Mouse (Mus musculus): ENCODE measurements around the gene Rap1a. TPM values are rescaled to one million over a fixed set of nuclear protein-coding genes. Genes with fewer than 3 reads are reported as not detected.

Gene Rap1a
- polyA plus RNA-seq, 1 experiment from 2014 or later: 84.7 TPM

DNA sequence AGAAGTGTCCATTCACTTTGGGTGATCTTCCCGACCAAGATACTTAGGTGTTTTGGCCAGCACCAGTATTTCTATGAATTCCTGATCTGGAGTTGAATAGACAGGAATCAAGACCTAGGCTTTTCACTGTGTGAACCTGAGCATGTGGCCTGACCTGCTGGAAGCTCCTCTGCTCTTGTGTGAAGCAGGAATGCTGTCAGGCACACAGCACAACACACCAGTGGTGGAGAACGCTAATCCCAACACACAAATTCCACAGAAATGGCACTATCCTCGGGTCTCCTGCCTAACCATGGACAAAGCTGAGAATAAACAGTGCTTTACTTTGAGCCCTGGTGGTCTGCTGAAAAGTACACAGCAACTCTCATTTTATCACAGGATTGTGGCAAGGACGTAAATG lies 80.6 kb downstream of the Rap1a start:
- WGBS: 81% methylated on average over 4 of the region's 4 CpGs
- no peak for ATAC-seq
- Histone ChIP-seq H3K9ac (no peak overlapping the region), H3K9me3 (replicated peaks) (no peaks in the 10 kb centered on the region), H3K4me1 (peaks cover 13% of the 10 kb centered on the region), H3K27ac (no peak overlapping the region), H3K4me3 (no peak overlapping the region), H3K4me2 (no peak overlapping the region), H3K27me3 (no peaks in the 10 kb centered on the region), H3K36me3 (ENCODE audit: poor library complexity, severe bottlenecking) (0 out of 2 replicates have a peak, but pooled peaks cover 6% of the 10 kb centered on the region)

DNA sequence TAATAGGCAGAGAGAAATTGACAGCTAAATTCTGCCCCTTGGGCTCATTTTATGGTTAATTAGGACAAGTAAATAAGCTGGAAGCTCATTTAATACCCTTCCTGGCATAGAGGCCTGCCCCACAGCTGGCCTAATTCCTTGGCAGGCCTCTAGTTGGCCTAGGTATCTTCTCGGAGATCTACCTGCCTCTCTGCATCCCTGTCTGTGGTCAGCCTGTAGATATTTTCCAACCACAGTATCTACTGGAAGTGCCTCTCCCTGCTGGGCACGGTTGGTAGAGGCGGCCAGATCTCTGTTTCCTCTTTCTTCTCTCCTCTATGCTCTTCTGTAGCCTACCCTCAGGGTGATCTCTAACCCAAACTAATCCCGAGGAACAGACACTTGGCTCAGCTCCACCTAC lies 81.2 kb downstream of the Rap1a start:
- no peaks in the 10 kb centered on the region for H3K27me3 ChIP-seq
- WGBS: 73% methylated on average over 4 of the region's 4 CpGs
- H3K9me3 ChIP-seq (replicated peaks): no peaks in the 10 kb centered on the region
- no peak for ATAC-seq
- no peak overlapping the region for H3K4me2 ChIP-seq
- H3K4me3 ChIP-seq: no peak overlapping the region
- H3K9ac ChIP-seq: no peak overlapping the region
- no peak overlapping the region for H3K27ac ChIP-seq
- peaks cover 13% of the 10 kb centered on the region for H3K4me1 ChIP-seq
- 0 out of 2 replicates have a peak, but pooled peaks cover 6% of the 10 kb centered on the region for H3K36me3 ChIP-seq (ENCODE audit: poor library complexity, severe bottlenecking)

DNA sequence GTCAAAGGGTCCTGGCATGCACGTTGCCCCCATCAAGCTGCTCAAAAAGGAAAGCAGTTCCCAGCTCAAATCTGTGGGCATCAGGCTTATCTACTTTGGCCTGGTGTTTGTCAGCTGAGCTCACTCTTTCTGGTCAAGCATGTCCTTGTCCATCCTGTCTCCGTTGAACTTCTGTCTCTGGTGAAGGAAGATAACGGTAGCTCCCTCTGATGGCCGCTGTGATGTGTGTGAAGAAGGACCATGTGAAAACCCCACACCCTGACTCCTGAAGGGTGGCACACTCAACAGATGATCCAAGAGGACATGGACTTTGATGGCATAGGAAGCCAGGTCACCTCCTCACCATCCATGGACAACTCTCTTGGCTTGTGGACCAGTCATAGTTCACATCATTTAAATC lies 82.4 kb downstream of the Rap1a start:
- Histone ChIP-seq H3K4me1 (peaks cover 21% of the 10 kb centered on the region), H3K4me2 (no peak overlapping the region), H3K27me3 (no peaks in the 10 kb centered on the region), H3K27ac (no peak overlapping the region), H3K4me3 (no peak overlapping the region), H3K9ac (no peak overlapping the region), H3K9me3 (replicated peaks) (no peaks in the 10 kb centered on the region), H3K36me3 (ENCODE audit: poor library complexity, severe bottlenecking) (0 out of 2 replicates have a peak, but pooled peaks cover 6% of the 10 kb centered on the region)
- WGBS: 70% methylated on average over 4 of the region's 4 CpGs
- ATAC-seq: no peak

DNA sequence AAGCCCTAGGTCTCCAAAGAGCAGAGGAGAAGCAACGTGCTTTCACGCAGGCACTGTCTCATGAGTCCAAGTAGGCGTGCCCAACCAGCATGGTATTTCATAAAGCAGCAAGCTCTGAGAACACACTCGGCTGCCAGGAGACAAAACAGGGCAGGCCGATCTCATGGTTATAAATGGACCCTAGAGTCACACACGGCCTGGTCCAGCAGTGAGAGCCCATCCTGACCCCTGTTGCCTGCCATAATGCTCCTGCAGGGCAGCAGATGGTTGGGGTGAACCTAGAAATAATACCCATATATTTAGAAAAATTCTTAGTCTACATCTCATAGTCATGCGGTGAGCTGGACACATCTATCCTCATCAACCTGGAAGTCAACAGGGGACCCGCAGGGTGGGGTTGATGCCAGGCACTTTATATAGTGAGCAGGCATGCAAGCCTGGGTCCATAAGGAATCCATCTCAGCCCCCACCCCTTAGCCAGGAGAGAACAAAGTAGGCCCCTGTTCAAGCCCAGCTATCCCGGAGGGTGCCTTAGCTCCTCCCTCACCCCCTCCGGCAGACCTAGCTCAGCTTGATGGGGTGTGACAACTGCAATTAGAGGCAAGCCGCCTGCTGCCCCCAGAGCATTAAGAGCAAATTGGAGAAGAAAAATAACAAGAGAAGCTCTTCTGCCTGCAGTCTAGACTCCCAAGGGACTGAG lies 83.1 kb downstream of the Rap1a start:
- 57% methylated on average over 11 of the region's 11 CpGs for WGBS
- Histone ChIP-seq H3K4me2 (no peak overlapping the region), H3K4me1 (peaks cover 23% of the 10 kb centered on the region), H3K4me3 (no peak overlapping the region), H3K9me3 (replicated peaks) (no peaks in the 10 kb centered on the region), H3K27ac (no peak overlapping the region), H3K36me3 (ENCODE audit: poor library complexity, severe bottlenecking) (0 out of 2 replicates have a peak, but pooled peaks cover 6% of the 10 kb centered on the region), H3K9ac (no peak overlapping the region), H3K27me3 (no peaks in the 10 kb centered on the region)
- ATAC-seq: peak; percentile 67

DNA sequence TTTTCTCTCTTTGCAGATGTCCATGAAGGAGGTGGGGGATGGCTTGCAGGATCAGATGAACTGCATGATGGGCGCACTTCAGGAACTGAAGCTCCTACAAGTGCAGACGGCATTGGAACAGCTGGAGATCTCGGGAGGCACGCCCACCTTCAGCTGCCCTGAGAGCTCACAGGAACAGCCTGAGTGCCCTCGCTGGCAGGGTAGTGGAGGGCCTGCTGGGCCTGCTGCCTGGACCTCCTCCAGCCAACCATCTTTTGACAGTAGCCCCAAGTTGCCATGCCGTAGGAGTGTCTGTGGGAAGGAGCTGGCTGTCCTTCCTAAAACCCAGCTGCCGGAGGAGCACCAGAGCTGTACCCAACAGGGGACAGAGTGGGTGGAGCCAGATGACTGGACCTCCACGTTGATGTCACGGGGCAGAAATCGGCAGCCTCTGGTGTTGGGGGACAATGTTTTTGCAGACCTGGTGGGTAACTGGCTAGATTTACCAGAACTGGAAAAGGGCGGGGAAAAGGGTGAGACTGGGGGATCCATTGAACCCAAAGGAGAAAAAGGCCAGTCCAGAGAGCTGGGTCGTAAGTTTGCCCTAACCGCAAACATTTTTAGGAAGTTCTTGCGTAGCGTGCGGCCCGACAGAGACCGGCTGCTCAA lies 84.7 kb downstream of the Rap1a start:
- peaks cover 27% of the 10 kb centered on the region for H3K4me1 ChIP-seq
- H3K9ac ChIP-seq: no peak overlapping the region
- H3K36me3 ChIP-seq (ENCODE audit: poor library complexity, severe bottlenecking): 0 out of 2 replicates have a peak, but pooled peaks cover 6% of the 10 kb centered on the region
- no peaks in the 10 kb centered on the region for H3K9me3 ChIP-seq (replicated peaks)
- no peak for ATAC-seq
- no peak overlapping the region for H3K4me3 ChIP-seq
- H3K4me2 ChIP-seq: no peak overlapping the region
- WGBS: 61% methylated on average over 18 of the region's 18 CpGs
- H3K27ac ChIP-seq: no peak overlapping the region
- H3K27me3 ChIP-seq: no peaks in the 10 kb centered on the region

DNA sequence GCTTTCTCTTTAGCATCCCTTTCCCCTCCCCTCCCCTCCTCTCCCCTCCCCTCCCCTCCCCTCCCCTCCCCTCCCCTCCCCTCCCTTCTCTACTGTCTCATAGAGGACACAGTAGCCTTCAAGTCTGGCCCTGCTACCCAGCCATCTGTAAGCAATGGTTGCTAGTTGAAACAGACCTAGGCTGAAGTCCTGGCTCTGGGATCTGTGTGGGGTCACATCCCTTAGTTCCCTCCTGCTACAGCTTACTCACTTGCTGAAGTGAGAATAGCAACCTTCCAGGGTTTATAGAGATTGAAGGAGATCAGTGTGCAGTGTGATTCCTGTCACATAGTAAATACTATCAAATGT lies 86.3 kb downstream of the Rap1a start:
- H3K4me2 ChIP-seq: no peak overlapping the region
- H3K4me3 ChIP-seq: no peak overlapping the region
- H3K9ac ChIP-seq: no peak overlapping the region
- H3K36me3 ChIP-seq (ENCODE audit: poor library complexity, severe bottlenecking): 0 out of 2 replicates have a peak, but pooled peaks cover 6% of the 10 kb centered on the region
- no peak overlapping the region for H3K27ac ChIP-seq
- peaks cover 36% of the 10 kb centered on the region for H3K4me1 ChIP-seq
- ATAC-seq: no peak
- no peaks in the 10 kb centered on the region for H3K9me3 ChIP-seq (replicated peaks)
- H3K27me3 ChIP-seq: no peaks in the 10 kb centered on the region

DNA sequence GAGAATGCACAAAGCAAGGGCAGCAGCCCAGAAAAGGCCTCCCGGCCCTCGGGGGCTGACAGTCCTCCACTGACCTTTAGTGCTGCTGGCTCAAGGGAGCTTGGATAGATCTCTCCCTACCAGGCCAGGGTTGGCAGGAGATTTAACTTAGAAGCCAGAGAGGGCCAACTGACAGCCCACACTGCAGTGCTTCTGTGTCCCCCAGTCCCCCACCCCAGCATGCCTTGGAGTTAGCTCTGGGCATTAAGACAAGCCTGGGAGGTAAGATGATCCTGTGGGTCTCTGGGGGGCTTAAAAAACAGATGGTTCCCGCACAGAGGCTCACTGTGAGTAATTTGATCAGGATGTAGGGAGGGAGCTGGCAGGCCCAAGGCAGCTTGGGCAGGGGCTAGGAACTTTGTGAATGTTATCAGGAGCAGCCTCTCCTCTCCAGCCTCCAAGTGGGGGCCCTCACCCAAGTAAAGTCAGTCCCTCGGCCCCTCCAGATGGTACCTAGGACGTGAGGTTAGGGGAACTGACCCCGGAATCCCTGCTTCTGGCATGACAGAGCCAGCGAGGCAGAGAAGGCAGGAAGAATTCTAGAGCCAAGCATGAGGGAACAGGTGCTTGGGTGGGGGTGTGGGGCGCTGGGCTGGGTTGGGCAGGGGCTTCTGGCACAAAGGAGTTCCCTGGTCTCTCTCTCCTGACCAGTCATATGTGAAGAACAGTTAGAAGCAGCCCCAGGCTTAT lies 86.9 kb downstream of the Rap1a start:
- Histone ChIP-seq H3K27ac (peak overlapping the region; percentile 51; the same call in 1 of the 2 replicates), H3K4me1 (peaks cover 36% of the 10 kb centered on the region), H3K9me3 (replicated peaks) (no peaks in the 10 kb centered on the region), H3K9ac (no peak overlapping the region), H3K4me3 (no peak overlapping the region), H3K27me3 (no peaks in the 10 kb centered on the region), H3K4me2 (no peak overlapping the region), H3K36me3 (ENCODE audit: poor library complexity, severe bottlenecking) (0 out of 2 replicates have a peak, but pooled peaks cover 6% of the 10 kb centered on the region)
- WGBS: 22% methylated on average over 8 of the region's 8 CpGs
- ATAC-seq: no peak

DNA sequence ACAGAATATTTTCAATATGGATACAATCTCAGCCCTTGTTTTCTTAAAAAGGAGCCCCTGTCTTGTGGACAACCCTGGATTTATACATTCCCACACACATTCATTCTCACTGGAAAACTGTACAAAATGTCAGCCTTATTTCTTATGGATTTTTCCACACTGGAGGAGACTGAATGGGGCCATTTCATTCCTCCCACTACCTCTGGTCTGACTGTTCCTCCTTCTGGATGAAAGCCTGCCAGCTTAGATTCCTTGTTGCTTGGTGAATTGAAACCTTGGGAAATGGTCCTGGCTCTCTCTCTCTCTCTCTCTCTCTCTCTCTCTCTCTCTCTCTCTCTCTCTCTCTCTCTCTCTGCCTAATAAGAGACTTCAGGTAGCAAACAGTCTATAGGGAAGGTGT lies 88.3 kb downstream of the Rap1a start:
- no peak overlapping the region for H3K27ac ChIP-seq
- H3K4me1 ChIP-seq: peaks cover 26% of the 10 kb centered on the region
- no peaks in the 10 kb centered on the region for H3K9me3 ChIP-seq (replicated peaks)
- no peak overlapping the region for H3K9ac ChIP-seq
- no peak overlapping the region for H3K4me2 ChIP-seq
- ATAC-seq: no peak
- H3K36me3 ChIP-seq (ENCODE audit: poor library complexity, severe bottlenecking): 0 out of 2 replicates have a peak, but pooled peaks cover 6% of the 10 kb centered on the region
- H3K4me3 ChIP-seq: no peak overlapping the region
- no peaks in the 10 kb centered on the region for H3K27me3 ChIP-seq

DNA sequence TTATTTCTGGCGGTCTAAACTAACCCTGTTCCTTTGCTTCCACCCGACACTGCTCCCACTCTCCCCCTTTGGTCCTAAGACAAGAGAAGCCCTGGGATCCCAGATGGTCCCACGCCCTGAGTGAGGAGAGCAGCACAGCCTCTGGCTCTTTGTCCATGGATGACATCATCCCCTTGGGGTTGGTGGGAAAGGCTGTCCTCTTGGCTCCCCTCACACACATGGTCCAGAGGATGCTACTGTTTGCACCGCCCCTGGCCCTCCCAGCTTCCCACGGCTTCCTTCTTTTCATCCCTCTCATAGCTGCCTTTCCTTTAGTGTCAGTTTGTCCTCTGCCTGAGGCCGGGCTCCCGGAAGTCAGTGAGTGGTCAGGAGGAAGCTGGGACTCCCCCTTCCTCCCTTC lies 89.4 kb downstream of the Rap1a start:
- 73% methylated on average over 7 of the region's 7 CpGs for WGBS
- H3K4me3 ChIP-seq: no peak overlapping the region
- no peaks in the 10 kb centered on the region for H3K9me3 ChIP-seq (replicated peaks)
- H3K27ac ChIP-seq: no peak overlapping the region
- ATAC-seq: no peak
- 0 out of 2 replicates have a peak, but pooled peaks cover 4% of the 10 kb centered on the region for H3K27me3 ChIP-seq
- H3K4me1 ChIP-seq: peaks cover 34% of the 10 kb centered on the region
- H3K9ac ChIP-seq: no peak overlapping the region
- H3K4me2 ChIP-seq: no peak overlapping the region
- 0 out of 2 replicates have a peak, but pooled peaks cover 1% of the 10 kb centered on the region for H3K36me3 ChIP-seq (ENCODE audit: poor library complexity, severe bottlenecking)

DNA sequence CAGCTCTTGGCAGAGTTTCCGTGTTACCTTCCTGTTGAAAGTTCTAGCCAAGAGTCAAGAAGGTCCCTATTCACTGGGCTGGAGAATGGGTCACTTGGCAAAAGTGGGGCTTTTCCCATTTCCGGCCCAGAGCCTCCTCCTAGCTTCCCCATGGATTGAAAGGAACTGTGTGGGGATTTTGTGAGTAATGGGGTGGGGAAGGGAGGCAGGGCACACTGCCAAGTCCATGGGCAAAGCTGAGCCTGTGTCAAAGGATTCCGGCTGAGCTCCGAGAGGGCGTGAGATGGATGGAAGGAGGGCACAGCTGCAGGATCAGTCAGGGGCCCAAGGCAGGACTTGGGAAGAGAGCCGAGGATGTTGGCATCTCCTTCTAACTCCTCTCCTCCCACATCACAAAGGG lies 90.9 kb downstream of the Rap1a start:
- Histone ChIP-seq H3K9ac (no peak overlapping the region), H3K9me3 (replicated peaks) (no peaks in the 10 kb centered on the region), H3K27ac (no peak overlapping the region), H3K4me2 (no peak overlapping the region), H3K4me3 (no peak overlapping the region), H3K36me3 (ENCODE audit: poor library complexity, severe bottlenecking) (no peaks in the 10 kb centered on the region), H3K4me1 (peaks cover 45% of the 10 kb centered on the region), H3K27me3 (peaks cover 14% of the 10 kb centered on the region)
- 42% methylated on average over 6 of the region's 6 CpGs for WGBS
- 0 out of 2 replicates have a peak, but pooled peaks have one; percentile 37 for ATAC-seq

DNA sequence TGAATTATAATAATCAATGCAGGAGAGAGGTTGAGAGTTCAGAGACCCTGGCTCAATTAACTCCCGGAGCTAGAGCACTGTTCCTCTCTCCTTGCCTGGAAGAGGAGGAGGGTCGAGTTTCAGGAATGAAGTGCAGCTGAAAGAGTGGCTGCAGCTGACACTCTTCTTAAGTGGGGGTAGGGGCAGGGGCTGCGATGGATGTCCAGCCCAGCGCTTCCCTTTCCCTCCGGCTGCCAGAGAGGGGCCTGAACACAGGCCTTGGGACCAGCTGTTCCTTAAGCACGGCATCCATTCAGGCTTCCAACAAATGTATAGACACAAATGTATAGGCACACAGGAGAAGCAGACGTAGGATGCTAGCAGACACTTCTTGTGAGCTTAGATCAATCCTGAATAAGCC lies 93.5 kb downstream of the Rap1a start:
- 15% methylated on average over 7 of the region's 7 CpGs for WGBS
- no peak overlapping the region for H3K9ac ChIP-seq
- no peak for ATAC-seq

DNA sequence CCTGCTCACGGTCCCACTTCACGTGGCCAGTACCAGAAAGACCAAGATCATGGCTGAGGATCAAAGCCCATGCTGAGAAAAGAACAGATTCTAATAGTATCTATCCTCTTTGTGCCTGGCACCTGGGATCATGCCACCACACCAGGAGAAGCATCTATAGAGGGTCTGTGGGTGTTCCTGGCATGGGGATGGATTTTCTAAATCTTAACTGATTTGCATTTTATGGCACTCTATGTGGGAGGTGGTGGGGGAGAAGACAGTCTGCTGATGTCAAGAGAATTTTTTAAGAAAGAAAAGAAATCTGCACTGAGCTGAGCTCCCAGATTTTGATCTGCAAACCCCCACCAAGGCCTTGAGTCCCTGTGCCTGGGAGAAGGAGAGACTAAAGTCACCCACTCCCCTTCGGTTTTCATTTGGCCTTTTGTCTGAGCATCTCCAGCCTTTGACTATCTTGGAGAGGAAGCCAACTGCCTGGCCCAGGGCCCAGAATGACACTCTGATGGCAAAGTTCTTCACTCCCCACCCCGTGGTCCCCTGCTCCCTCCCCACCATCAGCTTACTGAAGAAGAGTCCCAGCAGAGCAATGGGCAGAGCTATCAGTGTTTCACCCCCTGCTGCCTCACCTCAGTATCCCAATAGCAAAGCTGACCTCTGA lies 94.6 kb downstream of the Rap1a start:
- H3K27ac ChIP-seq: no peak overlapping the region
- H3K9me3 ChIP-seq (replicated peaks): no peaks in the 10 kb centered on the region
- peak overlapping the region; percentile 59 for H3K4me3 ChIP-seq
- no peak for ATAC-seq
- H3K36me3 ChIP-seq (ENCODE audit: poor library complexity, severe bottlenecking): no peaks in the 10 kb centered on the region
- H3K9ac ChIP-seq: no peak overlapping the region
- 34% methylated on average over 4 of the region's 4 CpGs for WGBS
- peak overlapping the region; percentile 99 for H3K4me2 ChIP-seq
- peaks cover 27% of the 10 kb centered on the region for H3K27me3 ChIP-seq
- H3K4me1 ChIP-seq: peaks cover 43% of the 10 kb centered on the region

More for the DNA sequence above, 93.5 kb downstream of the Rap1a start:
- Histone ChIP-seq H3K9me3 (replicated peaks) (no peaks in the 10 kb centered on the region), H3K4me3 (no peak overlapping the region), H3K4me1 (peaks cover 47% of the 10 kb centered on the region), H3K27ac (no peak overlapping the region), H3K27me3 (peaks cover 22% of the 10 kb centered on the region), H3K36me3 (ENCODE audit: poor library complexity, severe bottlenecking) (no peaks in the 10 kb centered on the region), H3K4me2 (0 out of 2 replicates have a peak overlapping the region, but pooled peaks have one; percentile 10)

Measured in forebrain, embryonic 13.5 days (tissue).